8 mouse cellular contexts compared by ENCODE assay signal in genomic region chr9:66945647-66946641, GRCm38 (mm10). TPM values are rescaled to one million over a fixed set of nuclear protein-coding genes. Genes with fewer than 3 reads are reported as not detected.
DNase-seq lines count a peak whose midpoint lies in the region; ATAC-seq lines count a peak whose summit lies in the region.

Gene Rps27l, plus strand, starts transcription at chr9:66946086.

- peak within 1 kb of the TSS; percentile 91 for H3K4me3 ChIP-seq in hindbrain, embryonic 11.5 days (ENCODE audit: low read depth, low read length)

- DNase-seq in Muller cell, postnatal 12 days (ENCODE audit: inconsistent ontology term) = peak; percentile 98
- peak; percentile 94 for DNase-seq in cerebellum, adult 9-11 months
- DNase-seq in frontal cortex, adult 2 months (ENCODE audit: extremely low spot score in 1 of 2, low spot score in 1 of 2) = peak; percentile 82 to 92
- DNase-seq in hindbrain, embryonic 11.5 days (ENCODE audit: low spot score) = peak; percentile 96
- DNase-seq in layer of hippocampus, postnatal 10 days (ENCODE audit: low spot score in 2 of 2) = peak; percentile 90 to 94
- DNase-seq in lung, postnatal 10 days = peak; percentile 97
- DNase-seq in ovary, postnatal 36 days (ENCODE audit: low spot score) = peak; percentile 95
- peak; percentile 93 for DNase-seq in thymus, postnatal 25 days

- H3K27me3 ChIP-seq in hindbrain, embryonic 11.5 days (ENCODE audit: control insufficient read depth, insufficient read depth, low read length) = no peaks in the 10 kb centered on the region

- no peaks in the 10 kb centered on the region for H3K9me3 ChIP-seq in hindbrain, embryonic 11.5 days (ENCODE audit: control insufficient read depth, low read length)

- H3K27ac ChIP-seq in hindbrain, embryonic 11.5 days (ENCODE audit: low read depth, low read length) = peak within 1 kb of the TSS; percentile 94

- H3K9ac ChIP-seq in hindbrain, embryonic 11.5 days (ENCODE audit: low read depth, low read length) = peak within 1 kb of the TSS; percentile 90

- no peaks in the 10 kb centered on the region for H3K4me1 ChIP-seq in hindbrain, embryonic 11.5 days (replicated peaks; ENCODE audit: control insufficient read depth, insufficient read depth, low read length)

- peak within 1 kb of the TSS; percentile 49 for H3K4me2 ChIP-seq in hindbrain, embryonic 11.5 days (replicated peaks; ENCODE audit: low read depth, low read length)

- peak; percentile 98 for ATAC-seq in hindbrain, embryonic 11.5 days (ENCODE audit: low FRiP score)

- peaks cover 2% of the 10 kb centered on the region; the same call in 1 of the 2 replicates for H3K36me3 ChIP-seq in hindbrain, embryonic 11.5 days (ENCODE audit: control insufficient read depth, insufficient read depth, low read length)

- WGBS in hindbrain, embryonic 11.5 days = under 1% methylated on average over 72 of the region's 77 CpGs

RNA-seq across cellular contexts. Expression of gene Rps27l, which starts in this region (rescaled TPM):
- polyA plus RNA-seq in frontal cortex, adult 2 months (2012; rRNA removed) = 54.6 and 58.6 TPM in 2 replicates
- 603 TPM in 2 replicates for polyA plus RNA-seq in hindbrain, embryonic 11.5 days (2014; fragmentation: Nextera tagmentation; extraction: Ambion mirVana)
- 10 to 100 TPM; 45.4 to 52.1 TPM for total RNA-seq in layer of hippocampus, postnatal 10 days (2021)

Comparison
In these comparisons a context has a peak if more than half of its experiments do, and no peak if none do; other contexts are left out.
1. Peak in every context shown above with its lines: DNase-seq, ATAC-seq, H3K4me3 ChIP-seq and H3K27ac ChIP-seq.
2. RNA of gene Rps27l (polyA plus RNA-seq): 603 TPM in hindbrain, embryonic 11.5 days; 54.6 to 58.6 TPM in frontal cortex, adult 2 months; every median in the first group is over 10 times any median in the second.